Mouse (Mus musculus) kidney, postnatal 10 days (tissue): ENCODE measurements around the gene Steap1.

ENCODE experiments used
- DNase-seq: peaks from one replicate; pipeline ENCODE4 v3.0.0; 2021; ENCODE audit warnings: mixed read lengths

Gene Steap1

GRCm38 (mm10) chr5:5748866-5749682, at the start of gene Steap1:
Steap1 (minus strand) TSS chr5:5749326.
- DNase-seq: peak; percentile 95

- DNase-seq: no peak
These were observed 38.0 kb upstream of the Steap1 start for GRCm38 (mm10) chr5:5787106-5787505.

- no peak for DNase-seq
These were observed 7.4 kb upstream of the Steap1 start for GRCm38 (mm10) chr5:5756392-5757019.

GRCm38 (mm10) chr5:5755039-5755438, 5.9 kb upstream of the Steap1 start:
- peak; percentile 73 for DNase-seq

- DNase-seq: peak; percentile 63
These were observed 671 bp upstream of the Steap1 start for GRCm38 (mm10) chr5:5749772-5750222.

GRCm38 (mm10) chr5:5734445-5734844, 14.7 kb downstream of the Steap1 start:
- DNase-seq: no peak

- DNase-seq: no peak
These were observed 16.3 kb downstream of the Steap1 start for GRCm38 (mm10) chr5:5732858-5733257.

- DNase-seq: no peak
These were observed 16.9 kb downstream of the Steap1 start for GRCm38 (mm10) chr5:5732208-5732607.

GRCm38 (mm10) chr5:5729904-5730303, 19.2 kb downstream of the Steap1 start:
- peak; percentile 53 for DNase-seq

- DNase-seq: no peak
These were observed 26.9 kb downstream of the Steap1 start for GRCm38 (mm10) chr5:5722217-5722616.

GRCm38 (mm10) chr5:5711032-5711431, 38.1 kb downstream of the Steap1 start:
- no peak for DNase-seq

- DNase-seq: no peak
These were observed 41.5 kb downstream of the Steap1 start for GRCm38 (mm10) chr5:5707341-5708278.

- no peak for DNase-seq
These were observed 44.1 kb downstream of the Steap1 start for GRCm38 (mm10) chr5:5705019-5705418.

- DNase-seq: no peak
These were observed 48.7 kb downstream of the Steap1 start for GRCm38 (mm10) chr5:5700386-5700785.

GRCm38 (mm10) chr5:5698830-5699229, 50.3 kb downstream of the Steap1 start:
- no peak for DNase-seq

- no peak for DNase-seq
These were observed 53.7 kb downstream of the Steap1 start for GRCm38 (mm10) chr5:5695401-5695942.

GRCm38 (mm10) chr5:5693956-5694653, 55.0 kb downstream of the Steap1 start, which contains the start of gene Steap2:
Steap2 (minus strand) TSS chr5:5694578.
- DNase-seq: peak; percentile 77

GRCm38 (mm10) chr5:5693541-5693955, 55.6 kb downstream of the Steap1 start:
- no peak for DNase-seq

GRCm38 (mm10) chr5:5692167-5692738, 56.9 kb downstream of the Steap1 start:
- no peak for DNase-seq

- no peak for DNase-seq
These were observed 60.1 kb downstream of the Steap1 start for GRCm38 (mm10) chr5:5688945-5689540.

- DNase-seq: no peak
These were observed 60.9 kb downstream of the Steap1 start for GRCm38 (mm10) chr5:5688228-5688627.
